Mouse (Mus musculus) testis, postnatal 14 days (tissue): Measurements from ENCODE around the gene Gm12216.
"Not testable (repeated sequence)": the region's sequence is repeated elsewhere in the genome, so short reads cannot be mapped to it uniquely, and the experiment has no call there.

ENCODE experiments used
- DNase-seq: peaks from one replicate; pipeline ENCODE4 v3.0.0; 2021; ENCODE audit warnings: low spot score

Gene Gm12216

DNA sequence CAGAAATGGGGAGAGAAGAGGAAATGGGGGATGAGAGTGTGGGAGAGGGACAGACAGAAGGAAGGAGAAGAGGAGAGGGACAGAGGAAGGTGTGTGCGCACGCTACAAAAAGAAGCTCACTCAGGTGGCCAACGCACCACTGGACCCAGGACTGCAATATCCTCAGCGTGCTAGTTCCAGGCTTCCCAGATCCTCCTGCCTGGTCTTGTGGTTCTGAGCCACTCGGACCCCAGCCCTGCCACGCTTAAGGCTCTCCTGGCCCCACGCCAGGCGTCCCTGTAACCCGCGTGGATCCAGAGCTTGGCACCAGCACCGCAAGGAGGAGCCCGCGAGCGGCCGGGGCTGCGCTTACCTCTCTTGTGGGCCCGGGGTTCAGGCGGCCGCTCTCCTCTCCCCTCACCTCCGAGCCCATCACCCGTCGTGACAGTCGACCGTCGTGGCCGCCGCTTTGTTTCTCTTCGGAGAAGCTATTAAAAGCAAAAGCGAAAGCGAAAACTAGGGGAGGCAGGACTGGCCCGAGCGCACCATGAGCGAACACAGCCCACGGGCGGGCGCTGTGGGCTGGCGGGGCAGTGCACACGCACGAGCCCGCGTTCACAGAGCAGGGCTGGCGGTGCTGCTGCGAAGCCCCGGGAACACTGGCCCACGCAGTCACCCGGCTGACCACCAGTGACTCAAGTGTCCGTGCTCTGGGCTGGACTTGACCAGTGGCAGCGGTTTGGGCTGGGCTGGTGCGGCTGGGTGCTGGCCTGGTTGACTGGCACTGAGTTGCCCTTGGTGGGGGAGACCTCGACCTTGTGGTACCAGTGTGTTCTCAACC is at the start of gene Gm12216:
TSS of gene Gm12216 (minus strand) at position 496 of the 820 bp plus-strand sequence.
- not testable (repeated sequence) for DNase-seq

GRCm38 (mm10) chr11:53908686-53909085 is 49.6 kb upstream of the Gm12216 start:
- DNase-seq, result no peak

- no peak for DNase-seq
Measured at GRCm38 (mm10) chr11:53904534-53904925, 45.5 kb upstream of the Gm12216 start.

DNA sequence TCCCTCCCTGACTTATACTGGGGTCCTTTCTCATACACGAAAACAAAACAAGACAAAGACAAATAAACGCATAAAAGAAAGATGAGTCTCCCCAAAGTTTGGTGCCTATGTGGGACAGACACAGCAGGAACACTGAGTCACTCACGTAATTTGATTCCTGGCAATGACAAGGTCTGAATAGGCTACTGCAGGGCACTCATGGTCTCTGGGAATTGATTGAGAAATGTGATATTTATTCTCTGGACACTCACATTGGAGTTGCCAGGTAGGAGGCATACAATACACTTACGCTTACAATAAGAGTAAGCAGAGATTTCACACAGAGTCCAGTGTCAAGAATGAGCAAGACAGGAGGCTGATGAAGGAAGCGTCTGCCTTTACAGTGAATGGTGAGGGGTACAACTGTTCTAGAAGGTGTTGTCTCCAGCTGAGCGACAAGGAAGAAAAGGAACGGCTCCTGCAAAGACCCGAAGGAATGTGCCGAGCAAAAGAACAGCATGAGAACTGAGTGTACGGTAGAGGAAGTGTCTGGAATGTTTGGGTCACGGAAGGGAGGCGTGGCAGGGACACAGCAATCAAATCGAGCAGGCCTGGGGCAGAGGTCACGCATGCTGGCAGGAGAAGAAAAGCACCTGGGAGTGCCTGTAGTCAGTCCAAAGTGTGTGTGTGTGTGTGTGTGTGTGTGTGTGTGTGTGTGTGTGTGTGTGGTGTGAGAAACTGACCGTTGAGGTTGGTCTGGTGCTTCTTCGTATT is 44.9 kb upstream of the Gm12216 start:
- DNase-seq, result peak; percentile 64

DNA sequence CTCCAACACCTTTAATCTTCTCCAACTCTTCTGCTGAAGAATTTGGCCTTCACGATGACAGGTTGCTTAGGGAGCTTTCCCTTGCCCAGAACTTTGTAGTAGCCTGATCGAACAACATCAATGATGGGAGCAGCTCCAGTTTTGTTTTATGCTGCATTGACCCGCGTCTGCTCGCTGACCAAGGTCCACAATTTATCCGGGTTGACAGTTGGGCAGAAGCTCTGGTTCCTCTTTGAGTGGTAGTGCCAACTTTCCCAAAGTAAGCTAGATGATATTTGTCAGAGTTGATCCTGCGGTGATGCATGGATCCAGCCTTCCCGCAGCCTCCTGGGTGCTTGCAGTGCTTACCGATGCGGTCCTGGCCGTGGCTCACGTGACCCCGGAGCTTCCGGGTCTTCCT is 43.7 kb upstream of the Gm12216 start:
- DNase-seq, result no peak

DNA sequence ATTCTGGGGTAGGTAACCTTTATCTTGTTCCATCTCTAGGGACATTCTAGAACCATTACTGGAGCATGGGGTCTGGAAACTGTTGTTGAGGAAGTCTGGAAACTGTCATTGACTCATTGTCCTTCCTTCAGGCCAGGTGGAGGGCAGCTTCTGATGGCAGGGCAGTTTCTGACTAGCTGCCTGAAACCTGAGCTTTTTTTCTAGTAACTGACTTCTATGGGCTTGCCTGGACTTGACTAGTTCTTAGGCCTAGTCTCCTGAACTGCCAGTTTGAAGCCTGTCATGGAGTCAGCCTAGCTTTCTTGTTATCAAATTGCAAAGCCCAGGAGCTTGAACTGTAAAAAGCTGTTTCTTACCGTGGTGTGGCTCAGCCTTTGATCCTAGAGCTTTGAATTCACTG is 41.9 kb upstream of the Gm12216 start:
- DNase-seq, result no peak

DNA sequence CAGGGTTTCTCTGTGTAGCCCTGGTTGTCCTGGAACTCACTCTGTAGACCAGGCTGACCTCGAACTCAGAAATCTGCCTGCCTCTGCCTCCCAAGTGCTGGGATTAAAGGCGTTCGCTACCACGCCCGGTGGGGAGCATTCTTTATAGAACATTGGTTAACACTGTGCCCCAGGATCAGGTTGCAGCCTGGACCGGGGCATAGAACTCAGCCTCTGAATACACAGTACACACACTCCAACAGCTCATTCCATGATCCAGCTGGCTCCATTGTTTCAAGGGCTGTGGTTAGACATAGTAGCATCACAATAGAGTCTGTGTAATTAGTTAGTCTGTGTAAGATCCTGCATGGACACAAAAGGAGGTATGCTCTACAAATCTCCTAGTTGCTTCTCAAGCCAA is 40.9 kb upstream of the Gm12216 start:
- no peak for DNase-seq

DNA sequence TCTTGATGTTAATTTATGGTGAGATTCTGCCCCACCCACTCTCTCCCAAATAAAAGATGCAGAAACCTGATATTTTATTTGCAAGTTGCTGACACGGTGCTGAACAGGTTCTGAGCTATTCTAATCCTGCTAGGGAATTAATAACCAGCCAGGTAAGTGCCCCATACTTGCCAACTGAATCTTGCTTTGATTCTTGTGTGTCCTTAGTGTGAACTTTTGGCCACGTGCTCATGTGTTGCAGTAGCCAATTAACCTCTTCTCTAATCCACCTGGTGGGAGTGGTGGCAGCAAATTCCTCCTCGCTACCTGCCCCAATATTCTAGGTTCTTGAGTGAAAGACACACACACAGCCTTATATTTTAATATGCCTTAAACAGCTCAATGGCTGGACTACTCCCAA is 39.9 kb upstream of the Gm12216 start:
- DNase-seq, result no peak

- DNase-seq, result no peak
Measured at GRCm38 (mm10) chr11:53896935-53897334, 37.9 kb upstream of the Gm12216 start.

DNA sequence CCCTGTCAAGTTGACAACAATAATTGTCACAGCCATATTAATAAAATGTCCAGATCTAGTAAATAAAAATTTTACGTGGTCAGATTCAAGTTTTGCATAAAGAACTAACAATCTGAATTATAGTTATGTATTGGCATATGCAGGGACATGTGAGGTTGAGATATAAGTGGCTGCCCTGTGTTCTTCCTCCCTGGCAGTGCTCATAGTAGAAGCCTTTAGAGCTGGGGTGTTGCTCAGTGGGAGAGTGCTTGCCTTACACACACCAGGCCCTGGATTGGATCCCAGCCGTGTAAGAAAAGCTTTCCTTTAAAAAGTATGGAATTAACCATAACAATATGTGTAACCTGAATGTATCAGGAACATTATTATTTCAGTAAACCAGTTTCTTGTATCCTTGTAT is 34.4 kb upstream of the Gm12216 start:
- DNase-seq, result no peak

- peak; percentile 52 for DNase-seq
Measured at GRCm38 (mm10) chr11:53892716-53893416, 33.8 kb upstream of the Gm12216 start.

DNA sequence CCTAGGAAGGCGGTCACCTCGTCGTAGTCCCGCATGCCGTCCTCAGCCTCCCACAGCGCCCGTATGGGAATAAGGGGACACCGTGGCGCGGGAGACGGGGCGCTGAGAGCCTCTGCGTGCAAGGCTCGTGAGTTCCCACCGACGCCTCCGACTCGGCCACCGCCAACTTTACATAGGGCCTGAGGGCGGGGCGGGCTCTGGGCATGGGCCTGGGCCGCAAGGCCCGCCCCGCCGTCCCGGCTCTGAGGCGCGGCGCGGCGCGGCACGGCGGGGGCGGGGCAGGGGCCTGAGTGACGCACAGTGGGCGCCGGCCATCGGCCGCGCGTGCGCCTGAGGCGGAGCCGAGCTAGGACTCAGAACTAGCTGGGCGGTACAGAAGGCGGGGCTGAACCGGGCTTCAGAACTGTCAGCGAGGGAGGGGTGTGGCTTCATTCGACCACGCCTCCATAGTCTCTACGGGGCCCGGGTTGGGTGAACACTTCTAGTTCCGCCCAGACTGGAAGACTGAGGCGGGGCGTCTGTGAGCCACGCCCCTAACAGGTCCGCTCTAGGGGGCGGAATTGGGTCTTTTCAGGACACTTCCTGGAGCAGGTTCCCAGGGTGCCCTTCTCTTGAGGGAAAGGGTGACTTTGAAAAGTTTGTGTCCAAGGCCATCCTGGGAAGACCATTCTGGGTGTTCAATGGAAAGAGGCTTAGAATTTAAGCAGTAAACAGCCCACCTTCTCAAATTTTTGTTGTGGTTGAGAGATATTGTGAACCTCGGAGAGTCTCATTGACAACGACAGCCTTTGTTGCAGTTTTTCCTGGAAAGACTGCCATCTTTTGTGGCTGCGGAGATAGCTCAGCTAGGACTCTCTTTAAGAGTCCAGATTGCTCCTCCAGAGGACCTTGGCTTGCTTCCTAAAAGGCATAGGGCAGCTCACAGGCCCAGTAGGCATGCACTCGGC is 32.7 kb upstream of the Gm12216 start, which contains the start of gene Slc22a5:
TSS of gene Slc22a5 (minus strand) at position 156 of the 947 bp plus-strand sequence.
- DNase-seq, result peak; percentile 100

DNA sequence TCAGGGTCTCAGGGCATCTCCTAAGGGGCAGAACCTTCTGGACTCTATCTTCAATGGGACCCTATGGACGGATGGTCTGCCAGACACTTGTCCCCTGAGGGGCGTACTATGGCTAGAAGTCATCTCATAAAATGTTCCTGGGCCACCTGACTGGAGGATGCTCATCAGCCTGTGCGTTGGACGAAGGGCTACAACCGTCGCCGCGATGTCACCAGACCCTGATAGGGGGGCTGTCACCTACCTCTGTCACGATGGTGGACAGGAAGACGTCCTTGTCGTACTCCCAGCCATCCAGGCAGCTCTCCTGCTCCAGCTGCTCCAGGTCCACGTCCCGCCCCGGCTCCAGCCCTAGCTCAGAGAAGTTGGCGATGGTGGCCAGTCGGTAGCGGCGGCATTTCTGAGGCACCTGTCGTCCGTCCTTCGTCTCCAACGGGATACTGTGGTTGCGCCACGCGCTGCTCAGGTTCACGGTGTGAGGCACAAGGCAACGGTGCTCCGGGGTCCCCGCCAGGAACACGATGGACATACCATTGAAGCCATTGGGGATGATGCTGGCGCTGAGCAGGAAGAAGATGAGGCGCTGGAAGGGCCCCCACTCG is 31.9 kb upstream of the Gm12216 start:
- DNase-seq, result no peak

DNA sequence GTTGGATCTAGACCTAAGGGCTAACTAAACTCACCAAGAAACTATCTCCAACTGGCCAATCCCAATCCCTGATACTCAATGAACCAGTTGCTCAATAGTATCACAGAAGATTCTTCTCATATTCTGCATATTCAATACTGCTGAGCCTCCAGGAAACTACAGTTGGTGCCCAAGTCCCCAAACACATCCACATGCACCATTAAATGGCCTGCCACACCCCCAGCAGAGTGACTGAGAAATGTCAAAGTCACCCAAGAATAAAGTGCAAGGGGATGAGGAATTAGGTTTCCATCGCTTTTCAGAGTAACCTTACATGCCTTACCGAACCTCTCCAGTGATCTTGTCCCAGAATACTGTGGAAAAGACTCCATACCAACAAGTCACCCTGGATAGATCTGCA is 31.2 kb upstream of the Gm12216 start:
- no peak for DNase-seq

GRCm38 (mm10) chr11:53889091-53889645 is 30.1 kb upstream of the Gm12216 start:
- no peak for DNase-seq

DNA sequence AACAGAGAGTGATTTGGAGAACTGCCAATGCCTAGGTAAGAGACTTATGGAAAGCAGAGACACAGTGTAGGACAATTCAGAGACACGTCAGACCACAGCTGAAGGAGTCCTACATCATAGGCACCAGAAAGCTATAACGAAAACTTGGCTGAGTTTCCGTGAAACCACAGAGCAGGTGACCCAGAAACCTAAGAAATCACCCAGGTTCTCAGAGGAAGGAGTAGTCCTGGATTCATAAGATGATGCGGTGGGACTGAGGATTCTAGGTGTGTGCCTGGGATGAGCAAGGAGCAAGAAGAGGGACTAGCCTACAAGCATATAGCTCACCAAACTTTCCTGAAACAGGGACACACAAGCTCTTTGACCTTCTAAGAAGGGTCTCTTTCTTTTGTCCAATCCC is 29.2 kb upstream of the Gm12216 start:
- DNase-seq, result no peak

- no peak for DNase-seq
Measured at GRCm38 (mm10) chr11:53883287-53883686, 24.2 kb upstream of the Gm12216 start.

- not testable (repeated sequence) for DNase-seq
Measured at GRCm38 (mm10) chr11:53878096-53878495, 19.0 kb upstream of the Gm12216 start.

- DNase-seq, result no peak
Measured at GRCm38 (mm10) chr11:53876488-53876887, 17.4 kb upstream of the Gm12216 start.

- no peak for DNase-seq
Measured at GRCm38 (mm10) chr11:53874706-53875105, 15.7 kb upstream of the Gm12216 start.
